Mouse (Mus musculus): ENCODE measurements around the gene Gm20388. TPM values are rescaled to one million over a fixed set of nuclear protein-coding genes. Genes with fewer than 3 reads are reported as not detected.
"Not testable (repeated sequence)": the region's sequence is repeated elsewhere in the genome, so short reads cannot be mapped to it uniquely, and the experiment has no call there.

Gm20388 gene
- total RNA-seq, 1 experiment from 2014 or later = 18.4 TPM

- no peak for ATAC-seq (replicated peaks in 1 of 2; ENCODE audit: insufficient read depth in 1 of 2, low FRiP score in 2 of 2, low TSS enrichment in 1 of 2, low read depth in 1 of 2, poor library complexity in 2 of 2, severe bottlenecking in 2 of 2)
Measured at GRCm38 (mm10) chr8:123271147-123271546, 3360.5 kb downstream of the Gm20388 start.

DNA sequence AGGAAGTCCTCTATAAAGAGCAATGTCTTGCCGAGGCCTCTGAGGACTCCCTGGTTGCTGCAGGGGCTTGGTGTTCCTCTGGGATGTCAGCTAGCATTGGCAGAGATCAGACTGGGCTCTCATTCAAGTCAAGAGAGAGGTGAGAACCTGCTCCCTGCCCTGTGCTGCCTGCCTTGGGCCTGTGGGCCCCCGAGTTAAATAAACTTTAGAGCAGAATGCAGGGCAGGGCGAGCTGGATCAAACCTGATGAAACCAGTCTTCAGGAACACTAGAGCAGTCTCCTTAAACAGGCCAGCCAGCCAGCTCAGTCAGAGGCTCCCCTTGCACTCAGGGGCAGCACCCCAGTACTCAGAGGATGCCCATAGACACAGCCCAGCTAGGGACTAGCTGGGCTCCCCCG lies 3361.3 kb downstream of the Gm20388 start:
- no peak for ATAC-seq (replicated peaks in 1 of 2; ENCODE audit: insufficient read depth in 1 of 2, low FRiP score in 2 of 2, low TSS enrichment in 1 of 2, low read depth in 1 of 2, poor library complexity in 2 of 2, severe bottlenecking in 2 of 2)

DNA sequence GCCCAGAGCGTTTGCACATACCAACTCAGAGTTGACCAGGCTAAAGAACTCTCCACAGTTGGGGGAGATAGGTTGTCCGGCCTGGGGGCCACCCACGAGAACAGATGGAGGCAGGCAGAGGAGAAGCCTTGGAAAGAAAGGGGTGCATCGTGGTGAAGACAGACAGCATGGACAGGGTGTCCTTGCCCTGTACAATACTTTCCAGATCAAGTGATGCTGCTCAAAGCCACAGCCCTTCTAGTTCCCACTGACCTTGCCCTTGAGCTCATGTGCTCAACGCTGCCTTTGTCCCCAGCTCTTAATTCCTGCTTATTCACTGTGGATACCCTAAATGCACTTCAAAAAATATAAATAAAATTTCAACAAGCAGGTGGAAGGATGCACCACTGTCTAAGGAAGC lies 3363.8 kb downstream of the Gm20388 start:
- no peak for ATAC-seq (replicated peaks in 1 of 2; ENCODE audit: insufficient read depth in 1 of 2, low FRiP score in 2 of 2, low TSS enrichment in 1 of 2, low read depth in 1 of 2, poor library complexity in 2 of 2, severe bottlenecking in 2 of 2)

- ATAC-seq (replicated peaks in 1 of 2; ENCODE audit: insufficient read depth in 1 of 2, low FRiP score in 2 of 2, low TSS enrichment in 1 of 2, low read depth in 1 of 2, poor library complexity in 2 of 2, severe bottlenecking in 2 of 2) = no peak
Measured at GRCm38 (mm10) chr8:123275096-123275495, 3364.5 kb downstream of the Gm20388 start.

DNA sequence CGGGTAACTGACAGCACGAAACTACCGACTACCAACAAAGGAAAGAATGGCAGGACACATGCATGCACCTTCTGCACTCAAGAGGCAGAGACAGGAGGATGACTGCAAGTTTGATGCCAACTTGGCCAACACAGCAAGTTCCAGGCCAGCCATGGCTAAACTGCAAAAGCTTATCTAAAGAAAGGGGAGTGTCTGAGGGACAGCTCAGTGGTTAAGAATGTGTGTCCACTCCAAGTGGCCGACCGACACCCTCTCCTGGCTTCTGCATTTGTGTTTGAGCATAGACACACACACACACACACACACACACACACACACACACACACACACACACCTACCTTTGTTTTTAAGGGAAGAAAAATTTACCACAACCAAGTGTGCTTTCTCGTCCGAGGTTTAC lies 3367.8 kb downstream of the Gm20388 start:
- no peak for ATAC-seq (replicated peaks in 1 of 2; ENCODE audit: insufficient read depth in 1 of 2, low FRiP score in 2 of 2, low TSS enrichment in 1 of 2, low read depth in 1 of 2, poor library complexity in 2 of 2, severe bottlenecking in 2 of 2)

- peak in 1 of 2 experiments; percentile 44; a peak in 1 of 4 replicates for ATAC-seq (replicated peaks in 1 of 2; ENCODE audit: insufficient read depth in 1 of 2, low FRiP score in 2 of 2, low TSS enrichment in 1 of 2, low read depth in 1 of 2, poor library complexity in 2 of 2, severe bottlenecking in 2 of 2)
Measured at GRCm38 (mm10) chr8:123279828-123280227, 3369.2 kb downstream of the Gm20388 start.

DNA sequence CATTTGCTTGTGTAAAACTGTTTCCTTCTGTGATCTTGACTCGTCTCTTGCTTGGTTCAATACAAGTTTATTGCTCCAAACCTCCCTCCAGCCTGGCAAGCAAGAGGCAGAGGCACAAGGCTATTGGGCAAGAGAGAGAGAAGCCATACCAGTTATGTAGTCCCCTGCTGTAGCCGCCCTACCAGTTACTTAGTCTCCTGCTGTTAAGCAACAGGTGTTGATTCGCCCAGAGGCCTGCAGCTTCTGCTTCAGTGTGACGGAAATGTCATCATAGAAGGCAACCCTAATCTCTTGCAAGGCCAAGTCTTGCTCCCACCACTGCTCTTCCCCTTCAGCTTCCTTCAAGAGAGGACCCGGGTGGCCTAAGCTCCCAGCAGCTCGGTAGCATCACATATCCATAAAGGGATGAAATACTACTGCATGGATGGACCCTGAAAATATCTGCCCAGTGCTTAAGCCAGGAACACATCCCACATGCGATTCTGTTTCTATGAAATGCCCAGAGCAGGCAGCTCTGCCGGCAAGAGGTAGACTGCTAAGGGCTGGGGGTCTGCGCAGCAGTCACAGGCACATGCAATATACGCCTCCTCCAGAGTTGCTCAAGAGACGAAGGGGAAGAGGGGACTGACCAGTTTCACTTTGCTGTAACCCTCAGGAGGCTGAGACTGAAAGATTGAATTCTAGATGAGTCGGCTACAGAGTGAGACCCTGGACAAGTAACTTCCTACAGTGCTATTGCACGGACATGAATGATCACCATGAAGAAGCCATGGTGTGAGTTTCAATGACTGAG lies 3369.9 kb downstream of the Gm20388 start:
- peak in 1 of 2 experiments; percentile 79; a peak in 2 of 4 replicates for ATAC-seq (replicated peaks in 1 of 2; ENCODE audit: insufficient read depth in 1 of 2, low FRiP score in 2 of 2, low TSS enrichment in 1 of 2, low read depth in 1 of 2, poor library complexity in 2 of 2, severe bottlenecking in 2 of 2)

- ATAC-seq (replicated peaks in 1 of 2; ENCODE audit: insufficient read depth in 1 of 2, low FRiP score in 2 of 2, low TSS enrichment in 1 of 2, low read depth in 1 of 2, poor library complexity in 2 of 2, severe bottlenecking in 2 of 2) = not testable (repeated sequence)
Measured at GRCm38 (mm10) chr8:123282994-123283393, 3372.4 kb downstream of the Gm20388 start.

- ATAC-seq (replicated peaks in 1 of 2; ENCODE audit: insufficient read depth in 1 of 2, low FRiP score in 2 of 2, low TSS enrichment in 1 of 2, low read depth in 1 of 2, poor library complexity in 2 of 2, severe bottlenecking in 2 of 2) = no peak
Measured at GRCm38 (mm10) chr8:123283991-123284390, 3373.3 kb downstream of the Gm20388 start.

GRCm38 (mm10) chr8:123284493-123284892 lies 3373.9 kb downstream of the Gm20388 start:
- ATAC-seq (replicated peaks in 1 of 2; ENCODE audit: insufficient read depth in 1 of 2, low FRiP score in 2 of 2, low TSS enrichment in 1 of 2, low read depth in 1 of 2, poor library complexity in 2 of 2, severe bottlenecking in 2 of 2) = no peak

- ATAC-seq (replicated peaks in 1 of 2; ENCODE audit: insufficient read depth in 1 of 2, low FRiP score in 2 of 2, low TSS enrichment in 1 of 2, low read depth in 1 of 2, poor library complexity in 2 of 2, severe bottlenecking in 2 of 2) = no peak
Measured at GRCm38 (mm10) chr8:123287362-123287761, 3376.7 kb downstream of the Gm20388 start.

DNA sequence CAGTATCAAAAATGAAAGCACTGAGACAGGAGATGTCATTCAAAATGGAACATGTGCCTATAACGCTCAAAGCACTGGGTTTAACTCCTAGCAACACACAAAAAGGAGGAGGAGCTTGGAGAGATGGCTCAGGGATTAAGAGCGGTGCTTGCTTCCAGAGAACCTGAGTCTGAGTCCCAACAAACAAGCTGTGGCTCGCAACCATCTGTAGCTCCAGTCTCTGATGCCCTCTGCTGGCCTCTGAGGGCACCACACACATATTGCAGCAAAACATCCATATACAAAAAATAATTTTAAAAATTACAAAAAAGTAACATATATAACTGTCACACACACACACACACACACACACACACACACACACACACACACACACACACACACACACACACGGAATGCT lies 3379.5 kb downstream of the Gm20388 start:
- no peak for ATAC-seq (replicated peaks in 1 of 2; ENCODE audit: insufficient read depth in 1 of 2, low FRiP score in 2 of 2, low TSS enrichment in 1 of 2, low read depth in 1 of 2, poor library complexity in 2 of 2, severe bottlenecking in 2 of 2)

DNA sequence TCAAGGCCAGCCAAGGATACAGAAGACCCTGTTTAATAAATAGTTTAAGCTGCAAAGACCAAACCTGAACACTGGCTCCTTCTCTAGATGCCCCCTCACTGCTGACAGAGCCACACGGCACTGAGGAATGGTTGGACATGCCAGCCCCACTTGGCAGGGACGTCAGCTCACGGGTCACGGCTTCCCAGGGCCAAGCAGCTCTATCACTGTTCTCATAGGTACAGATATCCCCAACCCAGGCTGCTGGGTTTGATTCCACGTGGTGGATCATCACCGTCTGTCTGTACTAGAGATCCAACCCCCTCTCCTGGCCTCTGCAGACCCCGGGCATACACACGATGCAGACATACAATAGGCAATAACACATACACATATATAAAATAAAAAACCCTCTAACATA lies 3380.0 kb downstream of the Gm20388 start:
- no peak for ATAC-seq (replicated peaks in 1 of 2; ENCODE audit: insufficient read depth in 1 of 2, low FRiP score in 2 of 2, low TSS enrichment in 1 of 2, low read depth in 1 of 2, poor library complexity in 2 of 2, severe bottlenecking in 2 of 2)

- ATAC-seq (replicated peaks in 1 of 2; ENCODE audit: insufficient read depth in 1 of 2, low FRiP score in 2 of 2, low TSS enrichment in 1 of 2, low read depth in 1 of 2, poor library complexity in 2 of 2, severe bottlenecking in 2 of 2) = no peak
Measured at GRCm38 (mm10) chr8:123291716-123292115, 3381.1 kb downstream of the Gm20388 start.

GRCm38 (mm10) chr8:123292281-123292680 lies 3381.6 kb downstream of the Gm20388 start:
- no peak for ATAC-seq (replicated peaks in 1 of 2; ENCODE audit: insufficient read depth in 1 of 2, low FRiP score in 2 of 2, low TSS enrichment in 1 of 2, low read depth in 1 of 2, poor library complexity in 2 of 2, severe bottlenecking in 2 of 2)

DNA sequence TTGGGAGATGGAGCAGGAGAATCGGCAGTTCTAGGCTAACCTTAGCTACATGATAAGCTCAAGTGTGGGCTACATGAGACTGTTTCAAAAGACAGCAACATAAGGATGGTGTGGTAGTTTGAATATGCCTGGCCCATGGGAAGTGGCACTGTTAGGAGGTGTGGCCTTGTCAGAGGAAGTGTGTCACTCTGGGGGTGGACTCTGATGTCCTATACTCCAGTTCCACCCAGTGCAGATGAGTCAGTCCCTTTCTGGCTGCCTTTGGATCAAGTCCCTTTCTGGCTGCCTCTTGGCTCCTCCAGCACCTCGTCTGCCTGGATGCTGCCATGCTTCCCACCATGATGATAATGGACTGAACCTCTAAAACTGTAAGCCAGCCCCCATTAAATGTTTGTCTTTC lies 3382.1 kb downstream of the Gm20388 start:
- ATAC-seq (replicated peaks in 1 of 2; ENCODE audit: insufficient read depth in 1 of 2, low FRiP score in 2 of 2, low TSS enrichment in 1 of 2, low read depth in 1 of 2, poor library complexity in 2 of 2, severe bottlenecking in 2 of 2) = no peak

DNA sequence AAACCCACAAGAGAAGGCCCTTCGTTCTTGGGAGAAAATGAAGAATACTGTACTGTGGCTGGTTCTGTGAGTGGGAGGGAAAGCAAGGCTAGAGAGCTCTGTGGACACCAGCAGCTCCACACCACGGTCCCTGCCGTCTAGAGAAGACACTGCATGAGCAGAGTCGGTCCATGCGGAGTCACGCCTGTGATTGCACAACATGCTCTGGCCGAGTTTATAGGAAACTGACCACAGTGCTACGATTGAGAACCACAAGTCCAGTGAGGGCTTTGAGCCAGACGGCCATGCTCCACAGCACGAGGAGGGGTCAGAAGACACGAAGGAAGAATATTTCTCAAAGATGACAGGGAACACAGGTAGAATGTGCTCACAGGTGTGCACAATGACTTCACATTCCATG lies 3387.7 kb downstream of the Gm20388 start:
- no peak for ATAC-seq (replicated peaks in 1 of 2; ENCODE audit: insufficient read depth in 1 of 2, low FRiP score in 2 of 2, low TSS enrichment in 1 of 2, low read depth in 1 of 2, poor library complexity in 2 of 2, severe bottlenecking in 2 of 2)

DNA sequence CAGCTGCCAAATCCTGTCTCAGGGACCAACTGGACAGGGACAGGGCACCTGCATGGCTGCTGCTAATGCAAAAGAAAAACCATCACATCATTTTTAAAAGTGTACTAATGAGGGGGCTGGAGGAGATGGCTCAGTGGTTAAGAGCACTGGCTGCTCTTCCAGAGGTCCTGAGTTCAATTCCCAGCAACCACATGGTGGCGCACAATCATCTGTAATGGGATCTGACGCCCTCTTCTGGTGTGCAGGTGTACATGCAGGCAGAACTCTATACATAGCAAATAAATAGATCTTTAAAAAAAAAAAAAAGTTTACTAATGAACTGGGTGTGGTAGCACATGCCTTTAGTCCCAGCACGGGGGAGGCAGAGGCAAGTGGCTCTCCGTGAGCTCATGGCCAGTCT lies 3398.1 kb downstream of the Gm20388 start:
- ATAC-seq (replicated peaks in 1 of 2; ENCODE audit: insufficient read depth in 1 of 2, low FRiP score in 2 of 2, low TSS enrichment in 1 of 2, low read depth in 1 of 2, poor library complexity in 2 of 2, severe bottlenecking in 2 of 2) = no peak

GRCm38 (mm10) chr8:123317781-123318466 lies 3407.3 kb downstream of the Gm20388 start:
- ATAC-seq (replicated peaks in 1 of 2; ENCODE audit: insufficient read depth in 1 of 2, low FRiP score in 2 of 2, low TSS enrichment in 1 of 2, low read depth in 1 of 2, poor library complexity in 2 of 2, severe bottlenecking in 2 of 2) = peak; percentile 7 to 31; a peak in 2 of 4 replicates
